Mouse (Mus musculus): Measurements from ENCODE around the gene Zfp653.

- no peak for TF ChIP-seq CTCF (conservative IDR thresholded peaks at IDR 0.05; ENCODE audit: insufficient read depth, insufficient read length, low read depth, low read length)
- TF ChIP-seq POLR2A (IDR thresholded peaks at IDR 0.05; ENCODE audit: low read depth, low read length) = no peak
Measured at GRCm38 (mm10) chr9:22084667-22085021, 13.5 kb upstream of the Zfp653 start.

All from kidney, adult 2 months (tissue).